Mouse (Mus musculus): ENCODE results near the gene Tead2.

GRCm38 (mm10) chr7:45240109-45240508 is 24.6 kb downstream of the Tead2 start:
- TF ChIP-seq CTCF (IDR thresholded peaks at IDR 0.05; ENCODE audit: low read depth, low read length) (no peak), EP300 (IDR thresholded peaks at IDR 0.05; ENCODE audit: insufficient read depth, low read depth, low read length) (no peak)
